Mouse (Mus musculus): ENCODE results near the gene Rrm2.

DNA sequence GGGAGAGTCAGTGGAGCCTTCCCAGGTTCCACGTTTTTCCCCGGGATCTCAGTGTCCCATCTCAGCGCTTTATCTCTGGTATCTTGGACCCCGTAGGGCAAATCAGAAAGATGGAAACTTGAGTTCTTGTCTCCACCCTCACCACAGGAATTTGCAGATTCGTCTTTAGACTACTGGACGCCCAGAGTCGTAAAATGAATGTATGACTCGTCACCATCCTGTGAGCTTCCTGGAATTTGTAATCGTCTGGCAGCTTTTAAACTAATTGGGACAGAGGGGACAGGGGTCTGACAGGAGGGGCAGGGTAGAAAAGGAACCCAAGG, 600 bp upstream of the Rrm2 start:
- no peak for TF ChIP-seq POLR2A (IDR thresholded peaks at IDR 0.05; ENCODE audit: control insufficient read depth, extremely low read depth, insufficient read depth, low read length, poor library complexity)
- TF ChIP-seq CTCF (IDR thresholded peaks at IDR 0.05; ENCODE audit: borderline replicate concordance, control insufficient read depth, extremely low read depth, insufficient read depth, low read length, poor library complexity) = no peak
